Mouse (Mus musculus): Measurements from ENCODE around the gene Ptprn2. TPM values are rescaled to one million over a fixed set of nuclear protein-coding genes. Genes with fewer than 3 reads are reported as not detected.

Ptprn2 gene
- total RNA-seq (2021): not detected

DNA sequence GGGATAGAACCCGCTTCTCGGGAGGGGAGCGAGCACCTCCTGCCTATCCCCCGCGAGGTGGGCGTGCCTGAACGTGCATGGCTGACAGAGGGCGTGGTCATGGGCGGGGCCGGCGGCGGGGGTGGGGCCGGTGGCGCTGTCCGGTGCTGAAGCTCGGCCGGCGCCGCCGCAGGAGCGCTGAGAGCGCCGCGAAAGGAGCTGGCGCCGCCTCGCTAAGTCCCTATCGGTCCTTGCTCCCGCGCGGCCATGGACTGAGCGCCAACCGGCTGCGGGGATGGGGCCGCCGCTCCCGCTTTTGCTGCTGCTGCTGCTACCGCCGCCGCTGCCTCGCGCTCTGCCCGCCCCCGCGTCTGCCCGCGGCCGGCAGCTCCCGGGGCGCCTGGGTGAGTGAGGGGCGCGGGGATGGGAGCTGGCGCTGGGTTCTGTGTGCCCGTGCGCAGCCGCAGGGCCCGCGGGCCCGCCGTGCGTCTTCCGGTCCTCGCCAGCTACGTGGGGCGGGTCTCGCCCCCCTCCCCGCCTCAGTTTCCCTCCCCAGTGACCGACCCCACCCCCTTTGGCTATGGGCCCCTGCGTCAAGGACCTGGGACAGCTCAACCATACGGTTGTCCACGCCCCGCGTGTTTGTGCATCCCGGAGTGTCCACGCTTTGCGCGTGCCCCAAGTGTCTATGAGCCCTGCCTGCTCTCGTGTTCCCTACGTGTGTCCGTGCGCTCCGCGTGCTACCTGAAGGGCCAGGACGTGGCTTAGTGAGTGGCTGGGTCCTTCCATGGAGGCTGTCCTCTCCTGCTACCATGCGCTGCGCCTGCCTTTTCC lies at the start of gene Ptprn2:
Ptprn2 (plus strand) TSS at position 130 of the 813 bp plus-strand sequence.
- intact Hi-C loops (cut with DNase I): no loop called here
- no peak for DNase-seq (ENCODE audit: low spot score)

- intact Hi-C loops (cut with DNase I): no loop called here
- DNase-seq (ENCODE audit: low spot score): no peak
These were observed 49.4 kb upstream of the Ptprn2 start for GRCm38 (mm10) chr12:116436125-116436524.

GRCm38 (mm10) chr12:116438591-116438990 lies 46.9 kb upstream of the Ptprn2 start:
- DNase-seq (ENCODE audit: low spot score): no peak
- intact Hi-C loops (cut with DNase I): no loop called here

DNA sequence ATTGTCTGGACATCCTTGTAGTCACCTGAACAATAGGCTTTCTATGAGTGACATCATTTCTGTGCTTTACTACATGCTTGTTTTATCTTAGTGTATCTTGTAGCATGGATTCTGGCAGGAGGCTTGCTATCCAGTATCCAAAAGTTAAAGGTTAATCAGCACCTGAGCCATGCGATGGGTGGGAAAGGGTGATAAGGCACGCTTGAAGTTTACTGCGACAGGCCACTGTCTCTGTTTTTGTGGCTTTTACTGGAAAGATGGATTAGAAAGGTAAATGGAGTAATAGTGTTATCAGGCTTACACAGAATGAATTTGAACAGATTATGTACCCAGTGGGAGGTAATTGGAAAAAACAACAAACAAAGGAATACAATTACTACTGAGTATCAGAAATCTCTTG lies 43.3 kb upstream of the Ptprn2 start:
- DNase-seq (ENCODE audit: low spot score): no peak
- intact Hi-C loops (cut with DNase I): no loop called here

GRCm38 (mm10) chr12:116449536-116449935 lies 36.0 kb upstream of the Ptprn2 start:
- intact Hi-C loops (cut with DNase I): no loop called here
- DNase-seq (ENCODE audit: low spot score): no peak

DNA sequence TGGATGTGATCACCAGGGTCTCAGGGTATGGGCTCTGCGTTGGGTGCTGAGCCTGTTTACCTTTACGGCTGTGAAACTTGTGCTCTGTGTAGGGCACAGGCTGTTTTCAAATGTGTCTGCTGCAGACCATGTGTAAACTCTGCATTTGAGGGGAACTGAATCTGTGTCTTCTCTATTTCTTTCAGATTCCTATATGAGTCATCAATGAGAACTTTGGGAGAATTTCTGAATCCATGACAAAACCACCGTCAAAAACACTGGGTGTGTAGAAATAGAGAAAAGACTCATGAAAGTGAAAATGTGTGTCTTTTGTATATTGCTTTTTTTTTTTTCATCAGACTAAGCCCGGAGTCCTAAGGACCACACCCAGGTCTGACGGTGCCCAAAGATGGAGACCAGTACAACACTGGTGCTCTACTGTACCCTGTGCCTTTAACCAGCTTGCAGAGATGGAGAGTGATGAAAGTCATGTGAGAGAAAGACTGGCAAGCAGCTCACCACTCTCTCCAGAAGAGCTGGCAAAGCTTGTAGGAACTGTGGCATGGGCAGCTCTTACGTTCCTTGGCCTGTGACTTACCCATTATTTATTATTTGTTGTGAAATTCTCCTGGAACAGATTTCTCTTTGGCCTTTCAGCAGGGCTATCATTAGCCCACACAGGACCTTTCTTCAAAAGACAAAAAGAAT lies 25.0 kb upstream of the Ptprn2 start:
- intact Hi-C loops (cut with DNase I): no loop called here
- no peak for DNase-seq (ENCODE audit: low spot score)

GRCm38 (mm10) chr12:116467030-116467429 lies 18.5 kb upstream of the Ptprn2 start:
- DNase-seq (ENCODE audit: low spot score): no peak
- intact Hi-C loops (cut with DNase I): no loop called here

DNA sequence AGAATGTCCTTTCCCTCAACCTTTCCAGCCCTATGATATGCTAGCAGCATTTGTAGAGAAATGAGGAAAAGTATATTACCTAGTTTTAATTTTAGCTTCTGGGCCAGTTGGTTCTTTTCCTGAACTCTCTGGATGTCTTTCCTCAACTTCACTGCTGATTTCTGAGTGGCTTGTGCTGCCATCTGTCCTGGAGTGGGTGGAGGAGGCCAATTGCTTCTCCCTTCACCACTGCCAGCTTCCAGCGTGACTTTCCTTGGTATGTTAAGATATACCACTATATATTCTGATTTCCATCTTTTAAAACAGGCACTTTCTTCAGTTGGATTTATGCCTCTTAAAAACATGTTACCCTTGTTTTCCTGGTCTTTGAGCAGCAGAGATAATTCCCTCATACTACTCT lies 17.2 kb upstream of the Ptprn2 start:
- intact Hi-C loops (cut with DNase I): no loop called here
- no peak for DNase-seq (ENCODE audit: low spot score)

DNA sequence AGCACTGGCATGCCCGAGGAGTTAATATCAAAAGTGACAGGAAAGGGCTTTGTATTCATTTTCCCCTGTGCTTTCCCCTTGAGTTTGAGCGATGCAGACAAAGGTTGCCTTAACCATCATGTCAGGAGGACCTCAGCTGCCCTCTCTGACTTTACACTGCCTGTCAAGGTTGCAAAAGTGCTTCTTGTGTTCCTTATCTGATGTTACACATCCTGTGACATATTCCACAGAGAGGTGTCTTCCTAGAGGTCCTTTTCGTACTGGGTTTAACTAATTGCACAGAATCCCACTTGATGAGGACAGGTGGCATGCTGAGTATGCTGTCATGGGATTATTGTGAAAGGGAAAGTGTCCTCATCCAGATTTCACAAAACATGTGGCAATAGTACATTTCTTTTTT lies 16.4 kb upstream of the Ptprn2 start:
- no peak for DNase-seq (ENCODE audit: low spot score)
- intact Hi-C loops (cut with DNase I): no loop called here

DNA sequence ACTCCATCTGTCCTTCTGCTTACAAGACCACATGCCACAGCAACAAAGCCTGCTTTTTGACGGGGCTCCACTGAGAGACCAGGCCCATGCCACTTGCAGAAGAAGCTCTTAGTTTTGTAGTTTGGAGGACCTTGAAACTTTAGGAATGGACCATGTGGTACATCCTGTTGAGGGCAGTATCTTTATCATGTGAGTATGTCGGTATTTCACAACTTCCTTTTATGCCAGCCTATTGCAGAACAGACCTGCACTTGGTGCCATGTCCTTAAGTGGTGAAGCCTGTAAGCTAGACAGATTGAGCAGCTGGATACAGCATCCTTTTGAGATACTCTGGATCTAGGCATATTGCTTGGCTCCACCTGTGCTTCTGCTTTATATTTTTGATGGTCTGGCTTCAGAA lies 12.3 kb upstream of the Ptprn2 start:
- intact Hi-C loops (cut with DNase I): no loop called here

GRCm38 (mm10) chr12:116473761-116474160 lies 11.8 kb upstream of the Ptprn2 start:
- no peak for DNase-seq (ENCODE audit: low spot score)
- intact Hi-C loops (cut with DNase I): no loop called here

More for the DNA sequence above, 12.3 kb upstream of the Ptprn2 start:
- no peak for DNase-seq (ENCODE audit: low spot score)

DNA sequence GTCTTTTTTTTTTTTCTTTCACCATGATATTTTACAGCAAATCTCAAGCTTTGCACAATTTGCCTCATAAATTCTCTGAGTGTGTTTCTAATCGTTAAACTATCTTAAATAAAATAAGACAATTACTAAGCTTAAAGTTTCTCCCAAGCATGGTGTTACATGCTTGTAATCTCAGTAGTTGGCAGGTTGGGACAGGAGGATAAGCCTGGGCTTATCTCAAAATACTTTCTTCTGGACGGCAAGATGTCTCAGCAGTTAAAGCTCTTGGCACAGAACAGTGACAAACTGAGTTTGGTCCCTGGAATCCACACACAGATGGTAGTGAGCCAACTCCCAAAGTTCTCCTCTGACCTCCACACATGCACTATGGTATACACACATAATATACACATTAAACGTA lies 10.8 kb upstream of the Ptprn2 start:
- DNase-seq (ENCODE audit: low spot score): no peak
- intact Hi-C loops (cut with DNase I): no loop called here

DNA sequence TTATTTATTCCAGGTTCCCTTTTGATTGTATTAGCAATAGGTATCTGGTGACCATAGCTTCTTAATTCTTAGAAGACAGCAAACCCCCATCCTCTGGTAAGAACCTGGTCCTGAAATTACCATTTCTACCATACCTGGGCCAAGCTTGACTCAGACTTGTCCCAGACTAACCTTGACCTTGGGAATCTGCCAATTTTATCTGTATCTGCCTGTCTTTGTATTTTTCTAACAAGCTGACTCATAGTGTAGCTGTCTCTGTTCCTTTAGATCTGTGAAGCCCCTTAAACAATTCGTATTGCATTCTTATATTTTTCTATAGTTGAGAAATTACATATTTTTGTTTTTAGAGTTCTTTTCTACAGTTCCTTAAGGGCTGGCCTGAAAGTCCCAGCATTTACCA lies 6.7 kb upstream of the Ptprn2 start:
- no peak for DNase-seq (ENCODE audit: low spot score)
- intact Hi-C loops (cut with DNase I): no loop called here

- intact Hi-C loops (cut with DNase I): no loop called here
- DNase-seq (ENCODE audit: low spot score): no peak
These were observed 3.6 kb upstream of the Ptprn2 start for GRCm38 (mm10) chr12:116481921-116482320.

- DNase-seq (ENCODE audit: low spot score): no peak
- intact Hi-C loops (cut with DNase I): no loop called here
These were observed 1.9 kb upstream of the Ptprn2 start for GRCm38 (mm10) chr12:116483581-116483980.

GRCm38 (mm10) chr12:116484991-116485390 lies 529 bp upstream of the Ptprn2 start:
- intact Hi-C loops (cut with DNase I): no loop called here
- no peak for DNase-seq (ENCODE audit: low spot score)

DNA sequence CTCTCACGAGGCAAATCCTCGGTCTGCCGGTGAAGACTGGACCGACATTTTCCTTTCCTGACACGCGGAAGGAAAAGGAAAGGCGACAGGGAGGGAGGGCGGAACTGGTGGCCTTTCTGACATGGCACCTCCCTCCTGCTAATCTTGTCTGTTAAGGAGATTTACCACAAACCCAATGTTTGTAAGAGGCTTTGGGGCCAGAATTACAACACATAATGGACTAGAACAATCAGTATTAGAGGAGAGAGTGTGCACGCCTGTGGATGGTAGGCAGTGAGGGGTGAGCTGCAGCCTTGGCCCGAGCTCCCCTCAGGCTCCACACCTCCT lies 847 bp downstream of the Ptprn2 start:
- intact Hi-C loops (cut with DNase I): no loop called here
- DNase-seq (ENCODE audit: low spot score): no peak

- DNase-seq (ENCODE audit: low spot score): no peak
- intact Hi-C loops (cut with DNase I): no loop called here
These were observed 3.3 kb downstream of the Ptprn2 start for GRCm38 (mm10) chr12:116488836-116489235.

DNA sequence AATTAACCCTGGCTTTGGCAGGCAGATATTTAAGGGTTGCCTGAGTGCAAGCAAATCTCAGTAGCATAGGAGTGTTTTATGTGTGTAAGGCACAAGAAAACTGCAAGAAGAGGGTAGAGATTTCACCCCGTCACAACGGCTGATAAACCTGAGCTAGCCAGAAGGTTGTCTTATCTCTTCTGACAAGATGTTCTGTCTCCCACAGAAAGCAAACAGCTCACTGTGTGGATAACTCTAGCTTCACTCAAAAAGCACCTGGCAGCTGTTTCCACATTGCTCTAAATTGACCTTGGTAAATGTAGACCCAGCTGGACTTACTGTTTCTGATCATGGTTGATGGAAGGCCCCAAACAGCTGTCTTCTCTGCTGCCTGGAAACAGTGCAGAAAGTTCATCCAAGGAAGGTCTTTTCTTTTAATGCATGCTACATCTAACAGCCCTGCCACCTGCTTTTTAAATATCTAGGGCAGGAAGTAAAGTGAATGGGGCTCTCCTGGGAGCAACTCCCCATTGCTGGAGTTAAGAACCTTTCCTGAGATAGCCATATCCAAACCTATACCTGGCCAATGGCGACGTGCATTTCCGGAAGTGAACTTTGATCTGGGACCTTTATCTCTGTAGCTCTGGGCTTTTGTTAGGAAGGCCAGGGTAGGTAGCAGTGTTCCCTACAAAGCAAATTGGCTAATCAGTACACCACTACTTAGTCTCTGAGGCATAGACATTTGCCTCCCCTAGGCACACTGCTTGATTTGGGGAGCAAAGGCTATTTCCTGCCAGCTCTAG lies 5.2 kb downstream of the Ptprn2 start:
- intact Hi-C loops (cut with DNase I): no loop called here
- no peak for DNase-seq (ENCODE audit: low spot score)

GRCm38 (mm10) chr12:116498666-116499065 lies 13.1 kb downstream of the Ptprn2 start:
- intact Hi-C loops (cut with DNase I): no loop called here
- no peak for DNase-seq (ENCODE audit: low spot score)

GRCm38 (mm10) chr12:116500652-116501051 lies 15.1 kb downstream of the Ptprn2 start:
- DNase-seq (ENCODE audit: low spot score): no peak
- intact Hi-C loops (cut with DNase I): no loop called here
